In genomic region chr2:167203505-167204166, GRCm38 (mm10) we compare ENCODE assay signal across 11 mouse cellular contexts. TPM values are rescaled to one million over a fixed set of nuclear protein-coding genes. Genes with fewer than 3 reads are reported as not detected.
DNase-seq lines count a peak whose midpoint lies in the region; ATAC-seq and TF ChIP-seq lines count a peak whose summit lies in the region.
"Had no signal": no experiment of that assay in that cellular context is flagged by ENCODE, and none has a peak within 500 bp of the region (broad histone marks: within the 10 kb centered on the region; RNA-seq: fewer than 3 reads in every experiment).

No protein-coding gene starts in this region.

- no peak overlapping the region for H3K4me2 ChIP-seq in forebrain, postnatal 0 days (ENCODE audit: low read depth)
- H3K4me2 ChIP-seq in liver, embryonic 14.5 days (ENCODE audit: low read depth) = no peak overlapping the region
- H3K4me2 ChIP-seq in CH12.LX (ENCODE audit: insufficient read depth, low read depth, poor library complexity, severe bottlenecking) = no peak overlapping the region

- no peak overlapping the region for H3K27ac ChIP-seq in forebrain, postnatal 0 days (ENCODE audit: low read depth, low read length)
- H3K27ac ChIP-seq in forebrain, embryonic 10.5 days = no peak overlapping the region
- no peak overlapping the region for H3K27ac ChIP-seq in liver, embryonic 14.5 days
- no peak overlapping the region for H3K27ac ChIP-seq in CH12.LX (ENCODE audit: insufficient read depth, low read depth)

- H3K79me2 ChIP-seq in CH12.LX (replicated peaks; ENCODE audit: control insufficient read depth, extremely low read depth, insufficient read depth, poor library complexity, severe bottlenecking) = no peaks in the 10 kb centered on the region

- in situ Hi-C loops in CH12.LX (cut with MboI; ENCODE audit: low pct_ligation_motif_present, low pct_unique_long_range_greater_than_20kb, low sequenced_read_pairs) = no loop called here

- dilution Hi-C loops in CH12.LX (cut with MboI; ENCODE audit: extremely low pct_ligation_motif_present, extremely low pct_unique_long_range_greater_than_20kb, low sequenced_read_pairs) = no loop called here

- no peaks in the 10 kb centered on the region for H3K27me3 ChIP-seq in forebrain, postnatal 0 days (ENCODE audit: insufficient read depth, low read length)
- H3K27me3 ChIP-seq in forebrain, embryonic 10.5 days (ENCODE audit: poor library complexity, severe bottlenecking) = no peaks in the 10 kb centered on the region
- H3K27me3 ChIP-seq in liver, embryonic 14.5 days (ENCODE audit: control insufficient read depth, insufficient read depth, low read length) = no peaks in the 10 kb centered on the region; the same call in 1 of the 2 replicates
- peaks cover 25% of the 10 kb centered on the region for H3K27me3 ChIP-seq in CH12.LX (replicated peaks)

- peaks cover 19% of the 10 kb centered on the region for H3K4me1 ChIP-seq in forebrain, postnatal 0 days (ENCODE audit: insufficient read depth)
- H3K4me1 ChIP-seq in forebrain, embryonic 10.5 days = peaks cover 25% of the 10 kb centered on the region
- no peaks in the 10 kb centered on the region for H3K4me1 ChIP-seq in liver, embryonic 14.5 days (replicated peaks; ENCODE audit: control insufficient read depth in 2 of 2, insufficient read depth in 2 of 2, low read length in 1 of 2)
- H3K4me1 ChIP-seq in CH12.LX (ENCODE audit: control insufficient read depth in 1 of 2, insufficient read depth in 2 of 2) = peaks cover 5 to 38% of the 10 kb centered on the region in 2 experiments; a peak in 3 of 4 replicates

- DNase-seq in forebrain, postnatal 0 days = no peak
- DNase-seq in forebrain, embryonic 10.5 days (ENCODE audit: extremely low spot score, low spot score) = no peak
- DNase-seq in liver, embryonic 14.5 days (ENCODE audit: low read depth in 3 of 3, low spot score in 3 of 3) = no peak
- no peak for DNase-seq in liver
- DNase-seq in CH12.LX (ENCODE audit: extremely low read depth) = peak; percentile 83
- DNase-seq in naive thymus-derived CD4-positive, alpha-beta T cell, adult 2 months (ENCODE audit: low read depth) = peak; percentile 35
- DNase-seq in cerebellum, postnatal 36 days = no peak
- DNase-seq in ovary, adult 18-20 months (ENCODE audit: low spot score) = no peak
- DNase-seq: gastrocnemius, postnatal 14 days; heart, postnatal 36 days; thymus, adult 2 months had no signal

- peak; percentile 67 for TF ChIP-seq CTCF in forebrain, postnatal 0 days (IDR thresholded peaks at IDR 0.05; ENCODE audit: low read depth)
- peak; percentile 49 for TF ChIP-seq CTCF in liver, embryonic 14.5 days (IDR thresholded peaks at IDR 0.05; ENCODE audit: low read depth)
- peak; percentile 60 to 83 for TF ChIP-seq CTCF in CH12.LX (conservative IDR thresholded peaks at IDR 0.05 in 1 of 2, IDR thresholded peaks at IDR 0.05 in 1 of 2; ENCODE audit: low read depth in 2 of 2, low read length in 2 of 2)

- no peak overlapping the region for H3K9ac ChIP-seq in forebrain, postnatal 0 days
- H3K9ac ChIP-seq in liver, embryonic 14.5 days (replicated peaks) = no peak overlapping the region
- H3K9ac ChIP-seq in CH12.LX (ENCODE audit: insufficient read depth, low read depth) = no peak overlapping the region

- no peak for TF ChIP-seq POLR2A in CH12.LX (IDR thresholded peaks at IDR 0.05; ENCODE audit: low read depth, low read length)

- H3K36me3 ChIP-seq in forebrain, postnatal 0 days (ENCODE audit: insufficient read depth) = no peaks in the 10 kb centered on the region
- H3K36me3 ChIP-seq in forebrain, embryonic 10.5 days (replicated peaks) = peaks cover 5% of the 10 kb centered on the region; the same call in 1 of the 2 replicates
- H3K36me3 ChIP-seq in liver, embryonic 14.5 days (replicated peaks; ENCODE audit: control insufficient read depth, insufficient read depth, low read depth) = no peaks in the 10 kb centered on the region
- H3K36me3 ChIP-seq in CH12.LX (replicated peaks in 1 of 2; ENCODE audit: control insufficient read depth in 1 of 2, insufficient read depth in 1 of 2, low read length in 1 of 2) = peaks cover 5 to 71% of the 10 kb centered on the region in 2 experiments

- no peak for ATAC-seq in forebrain, postnatal 0 days
- ATAC-seq in liver, embryonic 14.5 days (ENCODE audit: insufficient read depth) = no peak

- H3K4me3 ChIP-seq in forebrain, postnatal 0 days (ENCODE audit: low read depth, low read length) = no peak overlapping the region
- no peak overlapping the region for H3K4me3 ChIP-seq in forebrain, embryonic 10.5 days
- no peak overlapping the region for H3K4me3 ChIP-seq in liver, embryonic 14.5 days (ENCODE audit: insufficient read depth in 1 of 2, low read depth in 2 of 2, low read length in 2 of 2)
- no peak overlapping the region for H3K4me3 ChIP-seq in CH12.LX (replicated peaks in 1 of 3; ENCODE audit: low read depth in 2 of 3, low read length in 2 of 3, poor library complexity in 1 of 3)

- H3K9me3 ChIP-seq in forebrain, postnatal 0 days (ENCODE audit: low read length) = no peaks in the 10 kb centered on the region
- H3K9me3 ChIP-seq in forebrain, embryonic 10.5 days = no peaks in the 10 kb centered on the region
- no peaks in the 10 kb centered on the region for H3K9me3 ChIP-seq in liver, embryonic 14.5 days (ENCODE audit: control insufficient read depth, low read length)
- no peaks in the 10 kb centered on the region for H3K9me3 ChIP-seq in CH12.LX (replicated peaks; ENCODE audit: low read length)

- 75% methylated on average over 7 of the region's 7 CpGs for WGBS in forebrain, postnatal 0 days
- WGBS in forebrain, embryonic 10.5 days = 85% methylated on average over 7 of the region's 7 CpGs
- WGBS in liver, embryonic 14.5 days (ENCODE audit: insufficient replicate concordance) = 55% methylated on average over 7 of the region's 7 CpGs

- TF ChIP-seq RAD21 in CH12.LX (IDR thresholded peaks at IDR 0.05; ENCODE audit: low read depth, low read length) = peak; percentile 66

- TF ChIP-seq EP300 in liver, embryonic 14.5 days (IDR thresholded peaks at IDR 0.05; ENCODE audit: low read depth) = no peak
- no peak for TF ChIP-seq EP300 in CH12.LX (IDR thresholded peaks at IDR 0.05; ENCODE audit: low read length)

TF ChIP-seq in CH12.LX, 34 proteins besides CTCF, POLR2A, EP300 and RAD21 (continues in another document):
- TF ChIP-seq USF1 (IDR thresholded peaks at IDR 0.05; ENCODE audit: low read depth, low read length) (no peak), IRF4 (IDR thresholded peaks at IDR 0.05; ENCODE audit: low read depth, low read length) (no peak), MAZ (IDR thresholded peaks at IDR 0.05; ENCODE audit: low read depth, low read length) (0 out of 2 replicates have a peak, but pooled peaks have one; percentile 21), SMC3 (IDR thresholded peaks at IDR 0.05; ENCODE audit: low read depth, low read length) (peak; percentile 83), MXI1 (IDR thresholded peaks at IDR 0.05; ENCODE audit: low read depth, low read length) (peak; percentile 74; the same call in 1 of the 2 replicates), JUND (conservative IDR thresholded peaks at IDR 0.05; ENCODE audit: low read depth, low read length) (no peak), CHD2 (IDR thresholded peaks at IDR 0.05; ENCODE audit: low read length) (no peak), ZC3H11A (IDR thresholded peaks at IDR 0.05; ENCODE audit: low read depth, low read length) (peak; percentile 7; the same call in 1 of the 2 replicates), TBP (conservative IDR thresholded peaks at IDR 0.05; ENCODE audit: low read depth, low read length) (no peak), RCOR1 (conservative IDR thresholded peaks at IDR 0.05; ENCODE audit: low read depth, low read length) (0 out of 2 replicates have a peak, but pooled peaks have one; percentile 34), MAX (IDR thresholded peaks at IDR 0.05; ENCODE audit: low read length) (peak; percentile 72), MEF2A (IDR thresholded peaks at IDR 0.05; ENCODE audit: borderline replicate concordance, low read depth, low read length) (0 out of 2 replicates have a peak, but pooled peaks have one; percentile 19), GABPA (IDR thresholded peaks at IDR 0.05; ENCODE audit: insufficient replicate concordance, low read depth, low read length) (no peak), HCFC1 (IDR thresholded peaks at IDR 0.05; ENCODE audit: low read depth, low read length) (no peak), TCF12 (IDR thresholded peaks at IDR 0.05; ENCODE audit: low read depth, low read length) (no peak), ELF1 (IDR thresholded peaks at IDR 0.05; ENCODE audit: low read depth, low read length) (no peak), UBTF (IDR thresholded peaks at IDR 0.05; ENCODE audit: low read depth, low read length) (no peak), ETS1 (conservative IDR thresholded peaks at IDR 0.05; ENCODE audit: low read depth, low read length) (peak; percentile 34; the same call in 1 of the 2 replicates), JUN (IDR thresholded peaks at IDR 0.05; ENCODE audit: insufficient read depth, low read depth, low read length) (no peak), USF2 (conservative IDR thresholded peaks at IDR 0.05; ENCODE audit: low read depth, low read length) (no peak), NRF1 (IDR thresholded peaks at IDR 0.05; ENCODE audit: low read depth, low read length) (no peak), ZKSCAN1 (IDR thresholded peaks at IDR 0.05; ENCODE audit: borderline replicate concordance, low read depth, low read length) (no peak), ZMIZ1 (IDR thresholded peaks at IDR 0.05; ENCODE audit: low read depth, low read length) (no peak)

RNA-seq across cellular contexts. Expression of gene Kcnb1, which starts 13.7 kb away (rescaled TPM):
- total RNA-seq in forebrain, postnatal 0 days (2014; rRNA removed) = 15.5 and 21.8 TPM in 2 replicates
- 2.9 and 4.1 TPM in 2 replicates for polyA plus RNA-seq in forebrain, postnatal 0 days (2015; fragmentation: Nextera tagmentation; extraction: Ambion mirVana)
- polyA plus RNA-seq in forebrain, embryonic 10.5 days (2016; fragmentation: Nextera tagmentation; extraction: Ambion mirVana) = 0.71 and 0.93 TPM in 2 replicates
- 0.12 and 0.15 TPM in 2 replicates for polyA plus RNA-seq in liver, embryonic 14.5 days (2012; rRNA removed)
- 0.03 and 0.08 TPM in 2 replicates for polyA plus RNA-seq in liver, embryonic 14.5 days (2014; fragmentation: Nextera tagmentation; extraction: Ambion mirVana)
- 2.5 and 2.6 TPM in 2 replicates for total RNA-seq in CH12.LX (2012; rRNA removed)
- total RNA-seq in CH12.LX (2014; rRNA removed) = 5.0 and 5.1 TPM in 2 replicates
- polyA plus RNA-seq in CH12.LX (2012; ENCODE audit: insufficient read length, low read depth) = 5.6 and 6.6 TPM in 2 replicates

RNA-seq across cellular contexts. Expression of gene Ptgis, which starts 36.8 kb away (rescaled TPM):
- total RNA-seq in forebrain, postnatal 0 days (2014; rRNA removed) = 2.5 and 4.0 TPM in 2 replicates
- 2.5 and 2.8 TPM in 2 replicates for polyA plus RNA-seq in forebrain, postnatal 0 days (2015; fragmentation: Nextera tagmentation; extraction: Ambion mirVana)
- 13.5 and 13.7 TPM in 2 replicates for polyA plus RNA-seq in forebrain, embryonic 10.5 days (2016; fragmentation: Nextera tagmentation; extraction: Ambion mirVana)
- polyA plus RNA-seq in liver, embryonic 14.5 days (2012; rRNA removed) = 0.36 and 0.39 TPM in 2 replicates
- 0.33 and 0.46 TPM in 2 replicates for polyA plus RNA-seq in liver, embryonic 14.5 days (2014; fragmentation: Nextera tagmentation; extraction: Ambion mirVana)
- total RNA-seq in CH12.LX (2012; rRNA removed) (7.0 and 7.7 TPM in 2 replicates), CH12.LX (2014; rRNA removed) (12.2 and 13.4 TPM in 2 replicates)
- 15.9 and 19.1 TPM in 2 replicates for polyA plus RNA-seq in CH12.LX (2012; ENCODE audit: insufficient read length, low read depth)

Comparison
In these comparisons a context has a peak if more than half of its experiments do, and no peak if none do; other contexts are left out.
1. DNase-seq: peak in CH12.LX (single experiment) and naive thymus-derived CD4-positive, alpha-beta T cell, adult 2 months (single experiment); none in forebrain, postnatal 0 days (single experiment), forebrain, embryonic 10.5 days (single experiment), liver, embryonic 14.5 days (0 of 3), liver (single experiment), cerebellum, postnatal 36 days (0 of 2) and ovary, adult 18-20 months (single experiment).
2. Peak in every context shown above with its lines, with median percentiles within 50 percentile points of each other: CTCF ChIP-seq.